Mouse (Mus musculus) heart, adult 11 months (tissue): ENCODE data around the gene Mypn.

Source experiments
- DNase-seq: peaks from one replicate; pipeline ENCODE4 v3.0.0; 2022

The Mypn gene

DNA sequence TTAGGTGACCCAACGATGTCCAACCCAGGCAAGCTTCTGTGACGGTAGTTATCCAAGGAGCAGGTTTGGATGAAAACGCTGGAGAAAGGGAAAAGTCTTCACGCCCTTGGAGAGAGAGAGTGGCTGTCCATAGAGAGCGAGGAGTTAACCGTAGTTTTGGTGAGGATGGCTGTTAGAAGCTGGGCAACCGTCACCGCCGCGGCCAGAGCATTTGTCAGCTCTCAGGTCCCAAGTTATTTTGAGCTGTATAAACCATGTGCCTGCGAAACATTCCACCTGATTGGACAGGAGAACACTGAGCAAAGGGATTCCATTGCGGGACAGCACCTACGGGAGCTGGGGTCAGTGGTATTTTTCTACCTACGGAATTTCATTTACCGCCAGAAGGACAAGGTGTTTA, at the start of gene Mypn:
Gene Mypn (minus strand): TSS at position 225 of the 400 bp plus-strand sequence.
- DNase-seq: peak; percentile 95

GRCm38 (mm10) chr10:63248421-63248820, 44.7 kb upstream of the Mypn start:
- DNase-seq: peak; percentile 55

GRCm38 (mm10) chr10:63247457-63247856, 43.7 kb upstream of the Mypn start:
- peak; percentile 87 for DNase-seq

DNA sequence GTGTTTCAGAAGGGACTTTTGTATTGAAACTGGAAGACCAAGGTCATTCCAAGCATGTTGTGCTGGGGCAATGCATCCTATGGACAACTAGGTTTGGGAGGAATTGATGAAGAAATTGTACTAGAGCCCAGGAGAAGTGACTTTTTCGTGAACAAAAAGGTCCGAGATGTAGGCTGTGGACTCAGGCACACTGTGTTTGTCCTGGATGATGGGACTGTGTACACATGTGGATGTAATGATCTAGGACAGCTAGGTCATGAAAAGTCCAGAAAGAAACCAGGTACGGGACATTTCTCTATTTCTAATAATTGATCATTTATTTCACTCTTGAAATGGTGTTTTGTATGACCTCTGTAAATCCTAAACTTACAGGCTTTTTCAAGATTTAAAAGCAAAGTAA, 42.1 kb upstream of the Mypn start:
- DNase-seq: peak; percentile 62

DNA sequence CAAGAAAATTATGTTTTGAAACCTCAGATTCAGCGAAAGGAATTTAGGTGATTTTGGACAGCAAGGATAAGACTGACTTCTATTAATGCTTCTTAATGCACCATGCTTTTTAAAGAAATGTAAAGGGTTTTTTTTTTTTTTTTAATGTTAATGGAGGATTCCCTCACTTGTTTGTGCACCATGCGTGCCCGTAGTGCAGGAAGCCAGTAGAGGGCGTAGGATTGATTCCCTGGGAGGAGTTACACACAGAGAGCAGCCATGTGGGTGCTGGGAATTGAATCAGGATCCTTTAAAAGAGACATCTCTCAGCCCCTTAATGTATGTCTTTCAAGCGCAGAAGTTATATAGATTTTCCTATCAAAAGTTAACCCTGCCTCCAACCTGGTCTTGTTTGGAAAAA, 41.0 kb upstream of the Mypn start:
- no peak for DNase-seq

GRCm38 (mm10) chr10:63244055-63244671, 40.4 kb upstream of the Mypn start:
- DNase-seq: no peak

DNA sequence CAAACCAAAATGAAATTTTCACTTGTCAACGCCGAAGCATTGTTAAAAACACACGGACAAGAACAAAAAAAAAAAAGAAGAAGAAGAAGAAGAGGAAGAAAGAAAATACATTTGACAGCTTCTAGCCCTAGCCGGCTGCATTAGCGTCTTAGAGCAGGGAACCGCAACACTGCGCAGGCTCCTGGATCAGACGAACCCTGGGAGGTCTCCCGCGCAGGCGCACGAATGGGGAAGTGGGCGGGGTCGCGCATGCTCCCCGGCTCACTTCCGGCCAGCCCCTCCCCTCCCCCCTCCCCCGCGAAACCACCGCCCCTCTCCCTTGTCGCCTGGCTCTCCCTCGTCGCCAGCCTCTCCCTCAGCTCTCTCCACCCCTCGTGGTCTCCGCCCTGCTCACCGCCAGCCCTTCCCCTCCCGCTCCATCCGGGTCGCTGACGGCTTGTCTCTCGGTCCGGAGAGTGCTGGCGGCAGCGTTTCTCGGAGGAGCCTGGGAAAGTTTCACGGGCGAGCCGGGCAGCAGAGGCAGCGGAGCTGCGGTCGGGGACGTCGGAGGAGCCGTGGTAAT, 39.8 kb upstream of the Mypn start, which contains the start of gene Herc4:
Gene Herc4 (plus strand): TSS at position 318 of the 562 bp plus-strand sequence.
- DNase-seq: peak; percentile 100

- no peak for DNase-seq
Measured at GRCm38 (mm10) chr10:63242798-63243435, 39.2 kb upstream of the Mypn start.

GRCm38 (mm10) chr10:63240868-63241271, 37.1 kb upstream of the Mypn start:
- peak; percentile 82 for DNase-seq

- peak; percentile 68 for DNase-seq
Measured at GRCm38 (mm10) chr10:63239848-63240247, 36.1 kb upstream of the Mypn start.

- DNase-seq: no peak
Measured at GRCm38 (mm10) chr10:63238090-63238489, 34.3 kb upstream of the Mypn start.

- DNase-seq: no peak
Measured at GRCm38 (mm10) chr10:63237206-63237605, 33.5 kb upstream of the Mypn start.

DNA sequence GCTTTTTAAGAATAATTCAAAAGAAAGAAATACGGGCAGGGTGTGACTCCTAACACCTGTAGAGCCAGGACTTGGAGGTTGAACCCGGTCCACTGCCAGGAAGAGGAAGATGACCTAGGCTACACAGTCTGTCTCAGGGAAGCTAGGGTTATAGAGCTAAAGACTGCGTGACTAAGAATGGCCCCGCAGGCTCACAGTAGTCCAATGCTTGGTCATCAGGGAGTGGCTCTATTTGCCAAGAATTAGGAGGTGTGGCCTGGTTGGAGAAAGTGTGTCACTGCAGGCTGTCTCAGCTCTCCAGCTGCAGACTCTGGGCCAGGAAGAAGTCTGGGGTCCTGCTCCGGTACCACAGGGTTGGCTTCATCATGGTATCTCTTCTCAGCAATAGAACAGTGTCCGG, 32.9 kb upstream of the Mypn start:
- peak; percentile 43 for DNase-seq

GRCm38 (mm10) chr10:63235889-63236288, 32.1 kb upstream of the Mypn start:
- DNase-seq: no peak

GRCm38 (mm10) chr10:63234133-63234532, 30.4 kb upstream of the Mypn start:
- peak; percentile 78 for DNase-seq

DNA sequence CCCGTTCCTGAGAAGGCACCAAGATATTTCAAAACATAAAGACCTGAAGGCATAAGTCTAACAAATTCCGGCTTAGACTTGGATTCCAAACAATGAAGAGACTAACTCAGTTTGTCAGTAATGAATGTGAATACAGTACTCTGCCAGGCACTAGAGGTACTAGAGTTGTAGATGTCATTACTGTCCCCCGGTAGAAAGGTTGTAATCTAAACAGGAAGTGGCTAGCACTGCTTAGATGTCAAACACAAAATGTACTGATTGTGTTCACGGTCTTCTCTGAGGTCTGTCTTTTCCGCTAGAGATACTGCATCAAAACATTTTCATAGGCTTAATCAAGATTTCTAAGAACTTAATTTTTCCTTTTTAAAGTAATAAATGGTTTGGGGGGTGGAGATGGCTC, 27.9 kb upstream of the Mypn start:
- no peak for DNase-seq

DNA sequence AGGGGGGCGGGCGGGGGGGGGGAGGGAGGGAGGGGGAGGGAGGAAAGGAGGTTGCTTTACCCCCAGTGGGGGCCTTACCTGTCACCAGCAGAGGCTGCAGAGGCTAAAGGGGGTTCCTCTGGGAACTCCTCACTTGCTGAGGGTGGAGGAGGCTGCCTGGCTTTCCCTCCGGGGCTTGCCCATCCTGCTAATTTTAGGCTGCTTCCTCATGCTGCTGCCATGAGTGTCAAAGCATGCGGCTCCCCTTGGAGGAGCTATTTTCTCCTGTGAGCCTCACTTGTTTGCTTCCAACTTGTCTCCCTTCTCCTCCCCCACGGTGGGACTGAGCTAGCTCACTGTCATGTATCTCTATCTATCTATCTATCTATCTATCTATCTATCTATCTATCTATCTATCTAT, 27.1 kb upstream of the Mypn start:
- DNase-seq: peak; percentile 95

DNA sequence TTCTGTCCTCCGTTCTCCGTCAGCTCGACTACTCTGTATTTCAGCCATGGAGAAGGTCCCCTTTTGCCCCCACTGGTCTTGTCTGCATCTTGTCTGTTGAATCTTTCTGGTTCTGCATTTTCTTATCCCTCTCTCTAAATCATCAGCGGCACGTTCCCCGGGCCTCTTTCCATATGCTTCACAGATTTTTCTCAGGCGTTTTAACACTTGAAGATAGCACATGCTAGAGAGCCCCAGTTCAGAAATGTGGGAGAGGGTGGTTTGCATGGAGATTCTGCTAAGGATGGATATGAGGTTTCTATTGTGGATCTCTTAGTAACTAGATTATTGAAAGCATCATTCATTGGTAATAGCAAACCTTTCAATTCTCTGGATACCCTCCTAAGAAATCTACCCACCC, 26.5 kb upstream of the Mypn start:
- peak; percentile 78 for DNase-seq

GRCm38 (mm10) chr10:63224341-63224740, 20.6 kb upstream of the Mypn start:
- peak; percentile 48 for DNase-seq

- peak; percentile 50 for DNase-seq
Measured at GRCm38 (mm10) chr10:63221081-63221783, 17.5 kb upstream of the Mypn start.

DNA sequence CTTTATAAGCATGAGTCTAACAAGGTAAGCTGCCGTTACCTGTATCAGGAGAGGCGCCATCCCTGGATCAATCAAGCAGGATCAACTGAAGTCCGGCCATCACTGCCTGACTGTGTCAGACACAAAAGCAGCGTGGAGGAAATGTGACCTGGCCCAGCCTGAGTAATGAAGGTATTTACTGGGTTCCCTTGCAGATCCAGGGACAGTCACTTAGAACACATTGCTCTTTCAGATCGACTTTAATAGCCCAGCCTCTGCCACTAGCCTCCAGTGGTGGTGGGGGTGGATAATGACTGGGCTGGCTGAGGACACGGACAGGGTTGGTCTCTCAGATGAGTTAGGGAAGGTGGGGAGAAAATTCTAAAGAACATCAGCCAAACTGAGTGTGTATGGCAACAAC, 5.1 kb upstream of the Mypn start:
- DNase-seq: peak; percentile 75

DNA sequence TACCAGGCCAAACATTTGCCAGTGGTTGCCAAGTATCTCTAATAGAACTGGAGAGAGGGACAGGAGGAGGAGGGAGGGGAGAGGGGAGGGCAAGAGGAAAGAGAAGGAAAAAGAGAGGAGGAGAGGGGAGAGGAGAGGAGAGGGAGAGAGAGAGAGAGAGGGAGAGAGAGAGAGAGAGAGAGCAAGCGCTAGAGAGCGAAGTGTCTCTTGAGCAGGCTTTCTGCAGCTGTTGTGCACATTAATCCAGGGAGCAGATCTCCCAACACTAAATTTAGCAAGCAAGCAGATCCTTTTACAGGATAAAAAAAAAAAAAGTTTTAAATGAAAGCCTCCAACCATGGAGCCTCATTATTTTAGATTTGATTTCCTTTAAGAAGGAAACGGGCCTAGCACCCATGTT, 750 bp downstream of the Mypn start:
- DNase-seq: no peak

DNA sequence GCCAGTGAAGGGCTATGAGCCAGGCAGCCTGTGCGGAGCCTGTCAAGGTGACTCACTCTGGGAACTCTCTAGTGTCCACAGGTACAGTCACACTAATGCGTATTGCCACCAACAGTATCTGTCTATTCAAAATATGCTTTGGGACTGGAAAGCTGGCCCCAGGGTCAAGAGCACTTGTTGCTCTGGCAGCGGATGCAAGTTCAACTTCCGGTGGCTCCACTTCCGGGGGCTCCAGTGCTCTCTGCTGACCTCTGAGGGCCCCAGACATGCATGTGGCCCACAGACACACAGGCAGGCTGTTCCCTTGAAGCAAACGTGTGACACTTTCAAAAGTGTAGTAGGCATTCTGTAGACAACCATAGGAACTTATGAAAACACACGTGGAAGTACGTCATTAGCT, 2.2 kb downstream of the Mypn start:
- DNase-seq: peak; percentile 90

DNA sequence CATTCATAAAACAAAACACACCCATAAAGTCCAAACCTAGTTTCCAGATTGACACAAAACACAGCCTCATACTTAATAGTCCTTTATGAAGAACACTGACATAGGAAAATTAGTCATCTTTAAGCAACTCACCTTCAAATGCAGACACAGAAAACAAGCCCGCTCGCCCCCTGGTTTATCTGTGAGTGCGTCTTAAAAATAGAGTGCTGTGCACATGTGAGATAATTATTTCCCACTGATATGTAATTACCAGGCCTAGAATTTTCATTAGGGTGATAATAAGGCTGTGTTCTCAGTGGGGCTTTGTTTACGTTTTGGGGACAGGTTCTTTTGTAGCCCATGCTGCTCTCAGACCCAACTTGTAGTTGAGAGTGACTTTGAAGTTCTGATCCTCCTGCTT, 4.7 kb downstream of the Mypn start:
- DNase-seq: no peak
